Mouse (Mus musculus): ENCODE data around the gene Mical3.

The Mical3 gene

GRCm38 (mm10) chr6:121145906-121146305 lies 15.1 kb upstream of the Mical3 start:
- no peak for DNase-seq (ENCODE audit: low spot score in 2 of 2)

- DNase-seq (ENCODE audit: low spot score in 2 of 2): no peak
These were observed 14.3 kb upstream of the Mical3 start for GRCm38 (mm10) chr6:121145010-121145604.

- no peak for DNase-seq (ENCODE audit: low spot score in 2 of 2)
These were observed 13.3 kb upstream of the Mical3 start for GRCm38 (mm10) chr6:121144066-121144465.

GRCm38 (mm10) chr6:121143439-121143838 lies 12.6 kb upstream of the Mical3 start:
- no peak for DNase-seq (ENCODE audit: low spot score in 2 of 2)

GRCm38 (mm10) chr6:121142298-121142697 lies 11.5 kb upstream of the Mical3 start:
- DNase-seq (ENCODE audit: low spot score in 2 of 2): no peak

- DNase-seq (ENCODE audit: low spot score in 2 of 2): no peak
These were observed 8.5 kb upstream of the Mical3 start for GRCm38 (mm10) chr6:121139271-121139670.

- DNase-seq (ENCODE audit: low spot score in 2 of 2): no peak
These were observed 7.7 kb upstream of the Mical3 start for GRCm38 (mm10) chr6:121138338-121139040.

GRCm38 (mm10) chr6:121137222-121137621 lies 6.4 kb upstream of the Mical3 start:
- DNase-seq (ENCODE audit: low spot score in 2 of 2): no peak

GRCm38 (mm10) chr6:121134884-121135283 lies 4.1 kb upstream of the Mical3 start:
- no peak for DNase-seq (ENCODE audit: low spot score in 2 of 2)

GRCm38 (mm10) chr6:121134249-121134648 lies 3.5 kb upstream of the Mical3 start:
- no peak for DNase-seq (ENCODE audit: low spot score in 2 of 2)

GRCm38 (mm10) chr6:121130039-121130705 lies 627 bp downstream of the Mical3 start:
- peak; percentile 78 to 92 for DNase-seq (ENCODE audit: low spot score in 2 of 2)

- no peak for DNase-seq (ENCODE audit: low spot score in 2 of 2)
These were observed 1.3 kb downstream of the Mical3 start for GRCm38 (mm10) chr6:121129506-121129905.

GRCm38 (mm10) chr6:121128736-121129135 lies 2.1 kb downstream of the Mical3 start:
- no peak for DNase-seq (ENCODE audit: low spot score in 2 of 2)

- no peak for DNase-seq (ENCODE audit: low spot score in 2 of 2)
These were observed 3.1 kb downstream of the Mical3 start for GRCm38 (mm10) chr6:121127726-121128125.

GRCm38 (mm10) chr6:121126202-121126601 lies 4.6 kb downstream of the Mical3 start:
- no peak for DNase-seq (ENCODE audit: low spot score in 2 of 2)

- DNase-seq (ENCODE audit: low spot score in 2 of 2): no peak
These were observed 8.0 kb downstream of the Mical3 start for GRCm38 (mm10) chr6:121122739-121123241.

GRCm38 (mm10) chr6:121120776-121121175 lies 10.0 kb downstream of the Mical3 start:
- DNase-seq (ENCODE audit: low spot score in 2 of 2): no peak

- DNase-seq (ENCODE audit: low spot score in 2 of 2): no peak
These were observed 12.6 kb downstream of the Mical3 start for GRCm38 (mm10) chr6:121117971-121118755.

GRCm38 (mm10) chr6:121117142-121117541 lies 13.7 kb downstream of the Mical3 start:
- no peak for DNase-seq (ENCODE audit: low spot score in 2 of 2)

- DNase-seq (ENCODE audit: low spot score in 2 of 2): no peak
These were observed 14.4 kb downstream of the Mical3 start for GRCm38 (mm10) chr6:121116434-121116833.

- peak; percentile 66 to 74 for DNase-seq (ENCODE audit: low spot score in 2 of 2)
These were observed 19.2 kb downstream of the Mical3 start for GRCm38 (mm10) chr6:121111448-121112055.

Measured in spleen, postnatal 4 days (tissue).